Mouse (Mus musculus): ENCODE results near the gene Gpr146. TPM values are rescaled to one million over a fixed set of nuclear protein-coding genes. Genes with fewer than 3 reads are reported as not detected.

Gene Gpr146
- total RNA-seq, 2 experiments from 2014 or later = 10.4 to 10.7 TPM

DNA sequence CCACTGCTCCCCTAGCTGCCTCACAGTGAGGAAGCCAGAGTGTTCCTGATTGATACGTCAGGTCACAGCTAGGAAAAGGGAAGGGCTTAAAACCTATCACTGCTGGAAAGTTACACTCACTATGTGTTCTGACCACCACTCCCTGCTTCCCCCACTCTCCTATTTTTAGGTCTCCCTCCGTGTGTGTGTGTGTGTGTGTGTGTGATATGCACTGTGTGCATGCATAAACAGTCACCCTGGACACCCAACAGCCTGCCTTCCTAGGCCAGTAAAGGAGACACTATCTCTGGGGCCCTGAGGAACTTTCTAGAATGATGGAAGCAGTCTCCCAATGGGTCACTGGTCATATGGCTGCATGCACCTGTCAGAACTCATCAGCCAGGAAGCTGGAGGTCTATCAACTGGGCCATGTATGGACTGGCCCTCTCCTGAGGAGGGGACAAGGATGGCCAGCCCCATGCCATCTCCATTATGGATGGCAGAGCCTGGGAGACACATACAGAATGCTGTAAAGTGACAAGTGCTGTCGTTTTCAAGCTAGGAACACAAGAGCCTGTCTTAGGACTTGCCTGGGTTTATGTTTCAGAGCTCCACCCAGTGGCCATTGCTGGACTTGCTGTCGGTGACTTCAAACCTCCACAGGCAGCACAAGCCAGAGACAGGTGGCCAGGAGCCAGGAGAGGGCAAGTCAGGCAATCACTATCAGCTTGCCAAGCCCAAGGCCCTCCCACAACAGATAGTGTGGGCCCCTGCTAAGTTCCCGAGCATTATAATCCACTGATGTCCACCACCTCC lies 20.7 kb downstream of the Gpr146 start:
- DNase-seq (ENCODE audit: low spot score in 2 of 2) = peak; percentile 70 to 91

DNA sequence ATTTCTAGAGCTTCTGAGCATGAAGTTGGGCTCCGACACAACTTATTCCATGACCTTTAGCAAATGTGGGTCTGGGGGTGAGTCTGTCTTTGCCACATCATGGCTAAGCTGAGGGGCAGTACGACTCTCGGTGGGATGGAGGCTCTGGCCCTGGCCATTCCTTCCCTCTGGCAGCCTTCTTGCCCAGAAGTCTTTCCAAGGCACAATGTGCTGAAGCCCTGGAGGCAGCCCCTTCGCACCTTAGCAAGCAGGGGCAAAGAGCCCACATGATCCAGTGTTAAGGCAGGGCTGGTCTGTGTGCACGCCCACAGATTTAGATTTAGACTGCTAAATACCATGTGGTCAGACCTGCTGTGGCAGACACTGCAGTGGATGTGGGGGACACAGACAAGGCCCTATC lies 21.3 kb downstream of the Gpr146 start:
- DNase-seq (ENCODE audit: low spot score in 2 of 2) = no peak

DNA sequence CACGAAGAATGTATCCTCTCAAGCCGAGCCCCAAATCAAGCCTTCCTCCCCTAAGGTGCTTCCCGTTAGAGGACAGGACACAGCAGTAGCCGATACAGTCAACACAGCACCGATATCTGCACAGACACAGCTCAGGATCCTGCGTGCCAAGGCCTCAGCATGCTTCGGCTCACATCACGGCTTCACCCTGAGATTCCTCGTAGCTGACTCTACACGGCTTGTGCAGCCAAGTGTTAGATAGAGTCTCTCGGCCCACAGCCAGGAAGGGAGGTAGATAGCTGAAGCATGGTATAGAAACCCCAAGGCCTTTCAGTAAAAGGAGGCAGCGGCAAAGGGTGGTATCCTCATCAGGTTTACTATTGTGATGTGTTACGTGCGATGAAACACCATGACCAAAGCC lies 22.5 kb downstream of the Gpr146 start:
- DNase-seq (ENCODE audit: low spot score in 2 of 2) = no peak

DNA sequence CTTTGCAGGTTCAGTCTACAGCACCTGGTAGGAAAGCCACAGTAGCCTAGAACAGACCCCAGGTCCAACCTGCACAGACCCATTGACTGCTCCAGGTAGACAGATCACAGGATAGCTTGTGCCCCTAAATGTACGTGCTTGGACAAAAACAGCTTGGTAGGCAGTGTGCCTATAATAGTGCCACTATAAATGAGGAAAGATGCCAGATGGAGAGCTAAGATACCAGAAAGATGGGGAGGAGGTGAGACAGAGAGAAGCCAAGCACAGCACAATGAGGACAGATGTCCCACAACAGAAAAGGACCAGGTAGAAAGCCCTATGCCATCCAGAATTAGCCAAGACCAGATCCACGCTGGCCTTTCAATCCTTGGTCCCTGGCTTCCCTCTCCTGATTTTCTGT lies 24.6 kb downstream of the Gpr146 start:
- no peak for DNase-seq (ENCODE audit: low spot score in 2 of 2)

DNA sequence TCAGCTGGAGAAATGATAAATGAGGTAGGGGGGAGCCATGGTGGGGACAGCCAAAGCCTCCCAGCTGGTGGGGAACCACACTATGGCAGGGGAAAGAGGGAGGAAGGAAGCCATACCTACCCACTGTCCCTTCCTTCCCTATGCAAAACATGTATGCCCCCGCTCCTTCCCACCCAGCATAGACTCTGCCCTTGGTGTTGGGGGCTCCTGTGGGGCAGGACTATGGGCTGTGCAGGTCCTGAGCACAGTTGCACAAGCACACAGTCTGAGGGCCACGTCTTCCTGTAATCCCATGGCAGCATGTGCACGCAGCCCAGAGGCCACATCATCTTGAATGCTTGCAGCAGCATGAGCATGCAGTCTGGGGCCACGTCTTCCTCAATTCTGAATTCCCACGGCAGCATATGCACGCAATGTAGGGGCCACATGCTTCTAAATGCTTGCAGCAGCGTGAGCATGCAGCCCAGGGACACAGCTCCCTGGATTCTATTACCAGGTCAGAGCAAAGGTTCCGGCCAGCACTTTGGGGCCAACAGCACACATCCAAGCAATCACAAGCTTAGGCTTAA lies 26.3 kb downstream of the Gpr146 start:
- no peak for DNase-seq (ENCODE audit: low spot score in 2 of 2)

DNA sequence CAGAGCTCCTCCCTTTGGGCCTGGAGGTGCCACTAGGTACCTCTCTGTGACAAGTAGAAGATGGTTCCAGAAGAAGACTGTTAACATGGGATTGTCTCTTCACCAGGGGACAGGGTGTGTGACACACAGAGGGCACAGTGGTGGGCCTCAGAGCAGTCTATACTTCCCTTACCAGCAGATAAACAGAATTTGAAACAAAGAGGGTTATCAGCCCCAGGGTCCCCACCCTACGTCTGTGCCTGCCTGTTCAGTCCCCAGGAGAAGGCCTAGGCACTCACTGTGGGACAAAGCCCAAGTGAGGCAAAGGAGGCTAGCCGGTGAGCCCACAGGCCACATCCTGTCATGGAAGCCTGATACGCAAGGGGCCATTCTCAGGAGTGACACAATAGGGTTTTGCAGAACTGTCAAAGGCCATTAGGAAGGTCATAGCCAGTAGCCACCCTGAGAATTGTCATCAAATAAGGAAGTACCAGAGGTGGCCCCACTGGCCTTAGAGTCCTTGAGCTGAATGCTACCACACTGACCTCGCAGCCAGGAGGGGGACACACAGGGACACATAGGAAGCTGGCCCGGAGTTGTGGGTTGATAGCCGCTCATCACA lies 27.4 kb downstream of the Gpr146 start, which contains the start of gene C130050O18Rik:
Gene C130050O18Rik (plus strand): TSS at position 480 of the 601 bp plus-strand sequence.
- DNase-seq (ENCODE audit: low spot score in 2 of 2) = no peak

DNA sequence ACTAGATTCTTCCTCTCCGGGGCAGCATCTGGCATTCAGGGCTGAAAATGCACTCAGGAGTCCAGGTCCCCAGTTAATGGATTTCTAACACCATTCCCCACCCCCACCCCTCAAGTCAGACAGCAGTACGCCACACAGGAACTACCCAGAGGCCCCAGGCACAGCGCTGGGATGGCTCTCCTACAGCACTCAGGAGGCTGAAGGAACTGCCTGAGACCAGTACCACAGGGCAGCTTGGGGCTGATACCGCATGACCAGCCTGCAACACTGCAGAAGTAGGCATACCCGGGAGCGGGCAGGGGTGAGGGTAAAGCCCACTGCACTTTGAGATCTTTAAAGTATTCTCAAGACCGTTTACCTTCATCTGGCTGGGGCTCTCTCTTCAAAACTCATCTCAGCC lies 28.0 kb downstream of the Gpr146 start:
- no peak for DNase-seq (ENCODE audit: low spot score in 2 of 2)

DNA sequence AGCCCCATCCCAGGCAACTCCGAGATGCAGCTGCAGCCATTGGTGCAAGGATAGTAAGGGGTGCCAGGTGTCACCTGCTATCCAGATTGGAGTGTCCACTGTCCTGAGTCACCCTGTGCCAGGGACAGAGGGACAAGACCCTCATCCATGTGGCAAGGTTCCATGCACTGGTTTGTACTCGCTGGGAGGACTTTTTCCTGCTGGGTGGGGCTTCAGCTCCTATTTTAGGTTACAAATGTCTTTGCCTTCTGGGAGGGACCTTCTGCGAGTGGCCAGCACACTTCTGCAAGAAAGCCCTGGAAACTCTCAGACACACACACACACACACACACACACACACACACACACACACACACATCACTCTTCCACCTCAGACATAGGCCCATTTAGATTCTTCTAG lies 28.5 kb downstream of the Gpr146 start:
- no peak for DNase-seq (ENCODE audit: low spot score in 2 of 2)

DNA sequence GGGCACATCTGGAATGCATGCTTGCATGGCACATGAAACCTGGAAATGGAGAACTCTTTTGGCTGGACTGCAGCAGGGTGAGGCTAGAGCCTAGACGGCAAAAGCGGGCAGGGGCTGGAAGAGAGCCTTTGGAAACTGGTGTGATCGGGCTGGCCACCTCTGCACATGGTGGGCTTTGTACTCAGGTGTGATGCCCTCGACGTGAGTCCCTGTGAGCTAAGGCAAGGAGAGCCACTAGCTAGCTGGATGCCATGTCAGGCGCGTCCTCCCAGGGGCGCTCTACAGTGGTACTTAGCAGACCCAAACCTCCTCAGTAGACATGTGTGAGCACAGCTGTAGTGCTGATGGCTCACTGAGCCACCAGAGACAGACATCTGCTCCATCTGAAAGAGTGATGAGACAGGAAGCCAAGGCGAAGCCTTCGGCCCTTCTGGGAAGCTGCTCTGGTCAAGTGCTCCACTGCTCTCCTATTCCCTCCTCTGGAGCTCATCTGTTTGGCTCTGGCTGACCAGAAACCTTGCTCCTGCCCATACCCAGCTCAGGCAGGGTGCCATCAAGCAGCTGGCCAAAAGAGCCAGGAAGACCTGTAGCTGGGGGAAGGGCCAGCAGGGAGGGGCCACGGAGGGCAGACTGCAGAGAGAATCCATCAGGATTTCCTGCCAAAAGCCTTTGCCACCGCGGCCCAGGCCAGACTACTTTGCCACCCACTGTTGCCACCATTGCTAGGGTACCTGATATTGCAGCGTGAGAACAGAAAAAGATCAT lies 29.8 kb downstream of the Gpr146 start:
- no peak for DNase-seq (ENCODE audit: low spot score in 2 of 2)

DNA sequence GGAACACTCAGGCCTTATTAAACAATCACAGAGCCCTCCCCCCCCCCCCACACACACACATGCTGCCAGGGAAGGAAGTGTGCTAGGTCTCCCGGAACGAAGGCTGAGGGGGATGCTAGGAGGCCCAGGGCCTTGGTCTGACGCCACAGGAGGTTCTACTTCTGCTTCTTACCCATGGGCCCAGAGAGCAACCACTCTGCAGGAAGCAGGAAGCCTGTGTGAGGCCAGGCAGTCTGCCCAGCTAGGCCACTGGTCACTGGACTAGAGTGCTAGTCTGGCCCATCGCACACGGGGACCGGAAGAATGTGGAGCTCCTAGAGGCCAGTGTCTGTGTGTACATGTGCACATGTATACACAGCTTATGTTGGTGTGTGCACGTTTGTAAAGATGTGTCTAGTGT lies 31.0 kb downstream of the Gpr146 start:
- no peak for DNase-seq (ENCODE audit: low spot score in 2 of 2)

DNA sequence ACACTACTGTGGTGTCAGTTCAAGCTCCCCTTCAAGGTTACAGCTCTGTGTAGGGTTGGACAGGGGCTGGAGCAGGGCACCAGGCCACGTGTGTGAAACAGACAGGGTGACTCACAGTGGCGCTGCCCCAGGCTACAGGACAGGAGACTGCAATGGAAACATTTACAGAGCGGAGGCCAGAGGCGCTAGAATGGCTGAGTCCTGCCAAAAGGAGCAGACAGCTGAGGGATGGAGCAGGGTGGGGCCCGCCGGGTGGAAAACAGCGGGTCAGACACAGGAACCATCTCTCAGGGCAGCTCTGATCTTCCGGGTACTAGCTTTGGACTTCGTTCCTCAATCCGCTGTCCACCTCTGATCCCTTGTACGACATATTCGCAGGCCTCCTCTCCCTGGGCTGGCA lies 31.9 kb downstream of the Gpr146 start:
- DNase-seq (ENCODE audit: low spot score in 2 of 2) = peak; percentile 32 to 59

DNA sequence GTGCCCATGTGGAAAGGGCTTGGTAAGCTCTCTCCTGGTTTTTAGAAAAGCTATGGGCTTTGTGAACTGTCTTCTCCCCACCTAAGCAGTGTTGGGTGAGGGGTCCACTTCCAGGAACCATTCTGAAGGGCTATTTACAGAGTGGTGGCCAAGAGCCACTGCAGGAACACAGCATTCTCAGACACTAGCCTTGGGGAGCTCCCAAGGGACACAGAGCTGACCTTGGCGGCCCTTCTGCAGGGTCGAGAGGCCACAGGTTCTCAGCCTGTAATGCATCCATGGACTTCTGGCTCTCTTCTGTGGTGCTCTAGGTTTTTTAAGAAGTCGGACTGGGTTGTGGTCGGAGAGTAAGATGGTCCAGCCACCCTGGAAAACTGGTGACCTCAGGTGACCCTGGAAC lies 32.6 kb downstream of the Gpr146 start:
- no peak for DNase-seq (ENCODE audit: low spot score in 2 of 2)

DNA sequence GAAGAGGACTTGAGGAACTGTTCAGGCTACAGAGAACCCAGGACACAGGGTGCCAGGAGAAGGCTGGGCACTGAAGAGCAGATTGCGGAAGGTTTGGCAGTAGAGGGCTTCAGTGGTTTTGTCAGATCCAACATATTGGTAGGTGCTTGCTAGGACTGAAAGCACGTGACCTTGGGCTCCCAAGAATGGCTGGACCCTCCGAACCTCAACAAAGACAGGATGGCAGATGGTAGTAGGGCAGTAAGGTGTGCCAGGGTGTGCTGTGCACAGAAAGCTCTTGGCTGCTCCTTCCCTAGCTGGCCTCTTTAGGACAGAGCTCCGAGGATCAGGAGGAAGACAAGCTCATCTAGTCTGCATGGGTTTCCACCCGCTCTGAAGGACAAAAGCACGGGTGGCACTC lies 33.6 kb downstream of the Gpr146 start:
- no peak for DNase-seq (ENCODE audit: low spot score in 2 of 2)

DNA sequence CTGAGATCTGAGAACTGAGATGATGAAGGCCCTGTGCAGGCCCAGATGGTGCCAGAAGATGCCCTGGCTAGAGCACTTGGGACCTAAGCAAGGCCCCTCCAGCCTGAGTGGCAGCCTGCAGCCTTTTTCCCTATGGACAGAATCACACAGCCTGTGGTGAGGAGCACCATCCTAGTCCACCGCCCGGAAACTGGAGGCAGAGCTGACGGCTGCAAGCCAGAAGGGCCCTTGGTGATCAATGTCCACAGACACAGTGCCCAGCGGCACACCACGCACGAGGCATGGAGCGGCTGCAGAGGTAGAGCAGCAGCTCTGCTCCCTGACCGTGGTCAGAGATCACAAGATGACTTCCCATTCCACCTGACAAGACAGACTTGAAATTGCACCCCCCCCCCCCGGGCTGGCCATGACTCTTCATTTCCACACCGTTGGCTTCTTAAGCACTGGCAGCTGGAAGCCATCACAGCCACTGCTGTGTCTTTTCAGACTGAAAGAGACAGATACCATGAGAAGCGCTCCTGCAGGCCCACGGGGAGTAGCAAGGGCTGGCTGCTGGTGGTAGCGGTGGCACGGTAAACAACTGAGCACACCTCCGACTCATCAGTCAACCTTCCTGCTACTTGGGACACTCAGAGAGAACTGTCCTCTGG lies 34.3 kb downstream of the Gpr146 start:
- DNase-seq (ENCODE audit: low spot score in 2 of 2) = no peak

DNA sequence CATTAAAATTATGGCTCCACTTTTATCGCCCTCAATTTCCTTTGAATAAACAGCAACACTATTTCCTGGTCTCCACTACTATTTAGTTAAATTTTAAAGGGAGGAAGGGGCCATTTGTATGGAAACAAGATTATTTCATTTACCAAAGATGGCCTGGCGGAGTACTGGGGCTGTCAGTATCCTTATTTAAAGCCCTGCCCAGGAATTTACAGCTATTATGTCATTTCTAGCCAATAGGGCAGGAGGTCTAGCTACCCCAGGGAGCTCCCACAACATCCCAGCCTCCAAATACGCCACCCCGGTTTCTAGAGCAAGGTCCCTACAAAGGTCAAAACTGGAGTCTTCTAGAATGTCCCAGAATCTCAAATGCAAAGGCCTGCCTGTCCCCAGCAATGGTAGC lies 36.0 kb downstream of the Gpr146 start:
- DNase-seq (ENCODE audit: low spot score in 2 of 2) = no peak

DNA sequence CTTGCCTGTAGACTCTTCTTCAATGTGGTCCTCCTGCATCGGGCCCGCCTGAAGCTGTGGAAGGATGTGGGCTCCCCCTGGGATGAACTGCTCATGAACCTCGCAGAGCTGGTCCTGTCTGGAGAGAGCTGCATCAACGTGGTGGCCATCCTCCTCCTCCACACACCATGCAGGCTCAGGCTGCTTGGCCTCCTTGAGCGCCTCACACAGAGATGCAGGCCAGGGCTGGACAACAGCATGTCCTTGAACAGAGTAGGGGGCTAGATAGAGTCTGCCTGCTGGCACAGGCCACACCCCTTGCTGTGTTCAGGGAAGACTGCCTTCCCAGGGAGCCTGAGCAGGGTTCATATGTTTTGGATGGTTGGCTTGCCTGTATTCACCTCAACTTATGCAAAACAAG lies 37.5 kb downstream of the Gpr146 start:
- DNase-seq (ENCODE audit: low spot score in 2 of 2) = no peak

DNA sequence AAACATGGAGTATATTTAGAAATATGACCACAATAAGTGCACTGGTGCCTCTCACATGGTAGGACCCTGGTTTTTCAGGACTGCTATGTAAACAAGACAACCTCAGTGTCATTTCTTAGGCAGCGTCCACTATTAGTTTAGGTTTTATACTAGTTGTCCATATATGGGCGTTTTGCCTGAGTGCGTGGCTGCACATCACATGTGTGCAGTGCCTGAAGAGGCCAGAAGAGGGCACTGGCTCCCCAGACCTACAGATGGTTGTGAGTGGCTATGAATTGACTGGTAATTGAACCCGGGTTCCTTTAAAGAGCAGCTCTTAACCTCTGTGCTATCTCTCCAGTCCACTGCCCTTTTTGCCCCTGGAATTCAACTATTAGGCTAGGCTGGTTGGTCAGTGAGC lies 39.4 kb downstream of the Gpr146 start:
- no peak for DNase-seq (ENCODE audit: low spot score in 2 of 2)

DNA sequence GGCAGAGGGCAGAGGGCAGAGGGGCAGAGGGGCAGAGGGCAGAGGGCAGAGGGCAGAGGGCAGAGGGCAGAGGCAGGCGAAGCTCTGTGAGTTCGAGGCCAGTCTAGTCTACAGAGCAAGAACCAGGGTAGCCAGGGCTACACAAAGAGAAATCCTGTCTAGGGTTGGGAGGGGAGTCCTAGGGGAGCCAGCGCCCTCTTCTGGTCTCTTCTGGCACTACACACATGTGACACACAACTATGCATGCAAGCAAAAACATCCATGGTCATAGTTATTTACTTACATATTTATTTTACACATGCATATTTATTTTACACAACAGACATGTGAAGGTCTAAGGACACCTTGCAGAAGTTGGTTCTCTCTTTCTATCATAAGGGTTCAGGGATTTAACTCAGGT lies 40.0 kb downstream of the Gpr146 start:
- DNase-seq (ENCODE audit: low spot score in 2 of 2) = no peak

DNA sequence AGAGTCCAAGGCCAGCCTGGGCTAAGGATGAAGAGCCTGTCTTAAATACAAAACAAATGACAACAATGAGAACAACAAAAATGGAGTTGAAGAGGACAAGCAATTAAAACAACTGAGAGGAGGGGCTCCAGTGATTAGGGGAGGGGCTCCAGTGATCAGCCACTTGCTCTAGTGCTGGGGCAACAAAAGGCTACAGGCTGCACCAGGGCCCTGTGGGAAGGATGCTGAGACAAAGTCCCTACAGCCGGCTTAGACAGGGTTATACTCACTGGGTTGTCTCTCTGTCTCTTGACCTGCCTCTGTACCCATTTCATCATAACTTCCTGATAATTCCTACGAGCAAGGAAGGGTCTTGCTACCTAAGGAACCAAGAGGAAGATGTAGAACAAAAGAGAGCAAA lies 40.6 kb downstream of the Gpr146 start:
- no peak for DNase-seq (ENCODE audit: low spot score in 2 of 2)

DNA sequence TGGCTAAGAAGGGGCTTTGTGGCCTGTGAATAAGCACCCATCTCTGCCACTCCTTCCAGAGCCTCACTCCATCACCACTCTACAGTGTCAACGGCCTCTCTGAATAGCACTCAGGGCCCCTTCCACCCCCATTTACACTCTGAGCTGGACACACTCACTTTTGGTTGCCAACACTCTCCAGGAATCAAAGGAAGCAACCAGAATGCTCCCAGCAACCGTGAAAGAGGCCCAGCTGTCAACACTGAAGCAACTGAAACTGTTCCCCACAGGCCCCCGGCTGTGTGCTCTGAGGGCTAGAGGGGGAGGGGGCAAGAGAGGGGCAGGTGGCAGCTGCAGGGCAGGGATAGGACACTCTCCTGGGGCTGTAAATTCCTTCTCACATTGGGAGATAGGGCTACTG lies 41.1 kb downstream of the Gpr146 start:
- DNase-seq (ENCODE audit: low spot score in 2 of 2) = no peak

Measured in adrenal gland, postnatal 4 days (tissue).